Comparison of ENCODE assay signal across 27 mouse cellular contexts in the genomic region with DNA sequence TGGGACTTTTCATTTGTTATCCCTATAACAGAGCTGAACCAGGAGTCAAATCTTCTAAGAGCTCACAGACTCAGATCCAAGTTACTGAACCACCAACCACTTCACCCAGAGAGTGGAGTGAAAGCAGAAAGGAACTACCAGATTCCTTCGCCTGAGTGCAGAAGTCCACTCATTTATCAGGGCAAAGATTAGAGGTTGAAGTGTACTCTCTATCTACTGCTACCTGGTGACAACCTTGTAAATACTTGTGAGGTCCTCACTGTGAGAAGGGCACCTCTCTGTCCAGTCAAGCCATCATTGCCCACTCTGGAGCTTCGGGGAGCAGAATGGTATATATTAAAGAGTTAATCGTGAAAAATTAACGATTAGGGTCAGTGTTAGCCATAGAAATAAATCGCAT.
"Had no signal": no experiment of that assay in that cellular context is flagged by ENCODE, and none has a peak within 500 bp of the region (broad histone marks: within the 10 kb centered on the region; RNA-seq: fewer than 3 reads in every experiment).

No protein-coding gene starts in this region.

- H3K27me3 ChIP-seq: heart, embryonic 12.5 days; hindbrain, embryonic 12.5 days; kidney, embryonic 15.5 days; limb, embryonic 12.5 days had no signal

- H3K4me1 ChIP-seq: heart, embryonic 10.5 days; heart, embryonic 12.5 days; hindbrain, embryonic 10.5 days; hindbrain, embryonic 12.5 days; kidney, embryonic 15.5 days; limb, embryonic 10.5 days; limb, embryonic 12.5 days had no signal

- H3K36me3 ChIP-seq: heart, embryonic 10.5 days; heart, embryonic 12.5 days; hindbrain, embryonic 10.5 days; hindbrain, embryonic 12.5 days; kidney, embryonic 15.5 days; limb, embryonic 10.5 days; limb, embryonic 12.5 days had no signal

- ATAC-seq: forebrain, postnatal 0 days; hindbrain, embryonic 16.5 days; inflammation-experienced regulatory T-cells, adult 6 months had no signal

- H3K27ac ChIP-seq: heart, adult 2 months; heart, embryonic 10.5 days; hindbrain, embryonic 10.5 days; hindbrain, embryonic 12.5 days; hindbrain, embryonic 14.5 days; kidney, embryonic 15.5 days; kidney, postnatal 0 days; limb, embryonic 10.5 days; limb, embryonic 12.5 days had no signal

- H3K9ac ChIP-seq: forebrain, postnatal 0 days; heart, embryonic 12.5 days; hindbrain, embryonic 12.5 days; hindbrain, embryonic 14.5 days; kidney, embryonic 15.5 days; limb, embryonic 12.5 days had no signal

- H3K9me3 ChIP-seq: heart, embryonic 10.5 days; heart, embryonic 12.5 days; hindbrain, embryonic 10.5 days; hindbrain, embryonic 12.5 days; kidney, embryonic 15.5 days; limb, embryonic 10.5 days; limb, embryonic 12.5 days had no signal

- H3K4me2 ChIP-seq: heart, embryonic 12.5 days; hindbrain, embryonic 12.5 days; hindbrain, embryonic 14.5 days; kidney, embryonic 15.5 days; limb, embryonic 12.5 days; liver, embryonic 11.5 days had no signal

- H3K4me3 ChIP-seq: heart, adult 2 months; heart, embryonic 10.5 days; heart, embryonic 12.5 days; hindbrain, embryonic 10.5 days; hindbrain, embryonic 12.5 days; kidney, embryonic 15.5 days; limb, embryonic 10.5 days; limb, embryonic 12.5 days had no signal

- DNase-seq: forebrain, postnatal 0 days; gastrocnemius, postnatal 14 days; gastrocnemius, postnatal 36 days; heart, adult 11 months; heart, adult 2 months; heart, postnatal 10 days; heart, postnatal 4 days; kidney, adult 11 months; kidney, adult 2 months; kidney, adult 9 months; kidney, postnatal 14 days; kidney, postnatal 36 days; layer of hippocampus, adult 9-11 months; layer of hippocampus, postnatal 36 days; liver had no signal
